Mouse (Mus musculus): ENCODE measurements around the gene Atp6v0c. TPM values are rescaled to one million over a fixed set of nuclear protein-coding genes. Genes with fewer than 3 reads are reported as not detected.

Atp6v0c gene
- polyA plus RNA-seq, 1 experiment from 2014 or later: 434 TPM

DNA sequence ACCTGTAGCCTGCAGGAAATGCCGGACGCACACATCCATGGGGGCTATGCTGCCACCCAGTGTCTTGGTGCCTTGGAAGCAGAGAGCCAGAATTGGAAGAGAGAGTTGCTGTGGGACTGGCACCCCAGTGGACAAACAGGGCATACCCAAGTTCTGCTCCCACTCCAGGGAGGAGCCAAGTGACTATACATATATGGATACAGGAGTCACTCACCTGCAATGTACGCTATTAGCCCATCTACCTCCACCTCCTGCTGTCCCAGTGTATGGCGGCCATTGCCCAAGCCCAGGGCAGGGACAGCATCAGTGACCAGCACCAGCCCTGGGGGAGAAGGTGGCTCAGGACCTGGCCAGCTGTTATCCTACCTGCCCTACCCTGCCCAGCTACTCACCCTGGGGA is 12.0 kb downstream of the Atp6v0c start:
- WGBS: 96% methylated on average over 4 of the region's 4 CpGs

GRCm38 (mm10) chr17:24157121-24157520 is 12.4 kb downstream of the Atp6v0c start:
- ATAC-seq (ENCODE audit: insufficient number of reproducible peaks, low FRiP score, low TSS enrichment, low read depth) (no peak), DNase-seq (ENCODE audit: low spot score) (no peak)
- Histone ChIP-seq H3K9ac (ENCODE audit: low read length) (no peak overlapping the region), H3K27me3 (ENCODE audit: control insufficient read depth, insufficient read depth, low read length) (no peaks in the 10 kb centered on the region), H3K36me3 (ENCODE audit: control insufficient read depth, insufficient read depth, low read length) (0 out of 2 replicates have a peak, but pooled peaks cover 2% of the 10 kb centered on the region), H3K4me3 (ENCODE audit: low read depth, low read length) (no peak overlapping the region), H3K4me1 (ENCODE audit: control insufficient read depth, insufficient read depth, low read length) (peaks cover 3% of the 10 kb centered on the region; the same call in 1 of the 2 replicates), H3K27ac (replicated peaks; ENCODE audit: low read depth, low read length) (no peak overlapping the region), H3K4me2 (ENCODE audit: low read depth, severe bottlenecking) (no peak overlapping the region), H3K9me3 (ENCODE audit: control insufficient read depth, low read length) (no peaks in the 10 kb centered on the region)
- WGBS: 95% methylated on average over 6 of the region's 6 CpGs

More for the DNA sequence above, 12.0 kb downstream of the Atp6v0c start:
- Histone ChIP-seq H3K27ac (replicated peaks; ENCODE audit: low read depth, low read length) (no peak overlapping the region), H3K27me3 (ENCODE audit: control insufficient read depth, insufficient read depth, low read length) (no peaks in the 10 kb centered on the region), H3K4me1 (ENCODE audit: control insufficient read depth, insufficient read depth, low read length) (peaks cover 1% of the 10 kb centered on the region), H3K9me3 (ENCODE audit: control insufficient read depth, low read length) (no peaks in the 10 kb centered on the region), H3K36me3 (ENCODE audit: control insufficient read depth, insufficient read depth, low read length) (0 out of 2 replicates have a peak, but pooled peaks cover 2% of the 10 kb centered on the region), H3K4me3 (ENCODE audit: low read depth, low read length) (no peak overlapping the region), H3K9ac (ENCODE audit: low read length) (no peak overlapping the region), H3K4me2 (ENCODE audit: low read depth, severe bottlenecking) (no peak overlapping the region)
- DNase-seq (ENCODE audit: low spot score): no peak
- no peak for ATAC-seq (ENCODE audit: insufficient number of reproducible peaks, low FRiP score, low TSS enrichment, low read depth)

DNA sequence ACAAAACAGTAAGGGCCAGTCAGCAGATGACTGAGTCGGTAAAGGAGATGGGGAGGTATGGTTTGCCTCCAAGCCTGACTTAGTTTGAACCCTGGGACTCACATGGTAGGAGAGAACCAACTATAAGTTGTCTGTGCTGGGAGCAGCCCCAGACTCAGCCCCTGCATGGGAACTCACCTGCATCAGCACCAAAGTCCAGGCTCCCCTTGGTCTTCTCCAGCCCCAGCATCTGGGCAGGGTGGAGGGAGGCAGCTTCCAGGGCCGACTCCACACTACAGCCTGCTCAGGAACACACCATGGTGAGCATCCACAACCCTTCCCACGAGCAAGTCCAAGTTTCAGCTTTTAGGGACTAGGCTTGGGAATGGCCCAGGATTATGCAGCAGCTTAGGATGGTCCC is 13.1 kb downstream of the Atp6v0c start:
- Histone ChIP-seq H3K9me3 (ENCODE audit: control insufficient read depth, low read length) (no peaks in the 10 kb centered on the region), H3K27me3 (ENCODE audit: control insufficient read depth, insufficient read depth, low read length) (no peaks in the 10 kb centered on the region), H3K27ac (replicated peaks; ENCODE audit: low read depth, low read length) (no peak overlapping the region), H3K9ac (ENCODE audit: low read length) (no peak overlapping the region), H3K36me3 (ENCODE audit: control insufficient read depth, insufficient read depth, low read length) (0 out of 2 replicates have a peak, but pooled peaks cover 2% of the 10 kb centered on the region), H3K4me3 (ENCODE audit: low read depth, low read length) (no peak overlapping the region), H3K4me1 (ENCODE audit: control insufficient read depth, insufficient read depth, low read length) (peaks cover 3% of the 10 kb centered on the region; the same call in 1 of the 2 replicates), H3K4me2 (ENCODE audit: low read depth, severe bottlenecking) (no peak overlapping the region)
- ATAC-seq (ENCODE audit: insufficient number of reproducible peaks, low FRiP score, low TSS enrichment, low read depth): no peak
- DNase-seq (ENCODE audit: low spot score): no peak
- 88% methylated on average over 3 of the region's 3 CpGs for whole genome bisulfite sequencing

DNA sequence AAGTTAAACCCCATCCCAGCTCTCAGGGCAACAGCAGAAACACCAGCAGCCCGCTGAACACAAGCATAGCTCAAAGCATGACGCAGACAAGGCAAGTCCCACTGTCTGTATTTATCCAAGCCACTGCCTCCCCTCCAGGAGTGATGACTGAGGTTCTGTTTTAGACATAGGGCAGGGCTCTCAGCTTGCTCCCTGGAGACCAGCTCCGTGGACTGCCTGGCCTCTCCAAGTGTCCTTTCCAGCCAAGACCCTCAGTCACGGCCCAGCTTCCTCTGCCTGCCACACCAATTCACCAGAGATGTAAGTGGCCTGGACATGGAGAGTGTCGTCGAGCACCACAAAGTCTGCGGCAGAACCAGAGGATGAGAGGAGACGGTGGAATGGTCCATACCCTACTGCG is 13.8 kb downstream of the Atp6v0c start:
- no peak overlapping the region for H3K4me2 ChIP-seq (ENCODE audit: low read depth, severe bottlenecking)
- H3K27me3 ChIP-seq (ENCODE audit: control insufficient read depth, insufficient read depth, low read length): no peaks in the 10 kb centered on the region
- H3K9ac ChIP-seq (ENCODE audit: low read length): no peak overlapping the region
- H3K9me3 ChIP-seq (ENCODE audit: control insufficient read depth, low read length): no peaks in the 10 kb centered on the region
- H3K27ac ChIP-seq (replicated peaks; ENCODE audit: low read depth, low read length): no peak overlapping the region
- DNase-seq (ENCODE audit: low spot score): no peak
- H3K36me3 ChIP-seq (ENCODE audit: control insufficient read depth, insufficient read depth, low read length): 0 out of 2 replicates have a peak, but pooled peaks cover 2% of the 10 kb centered on the region
- no peak for ATAC-seq (ENCODE audit: insufficient number of reproducible peaks, low FRiP score, low TSS enrichment, low read depth)
- H3K4me1 ChIP-seq (ENCODE audit: control insufficient read depth, insufficient read depth, low read length): peaks cover 3% of the 10 kb centered on the region; the same call in 1 of the 2 replicates
- 92% methylated on average over 9 of the region's 9 CpGs for WGBS
- no peak overlapping the region for H3K4me3 ChIP-seq (ENCODE audit: low read depth, low read length)

- H3K9me3 ChIP-seq (ENCODE audit: control insufficient read depth, low read length): no peaks in the 10 kb centered on the region
- H3K9ac ChIP-seq (ENCODE audit: low read length): no peak overlapping the region
- no peak overlapping the region for H3K4me2 ChIP-seq (ENCODE audit: low read depth, severe bottlenecking)
- H3K27ac ChIP-seq (replicated peaks; ENCODE audit: low read depth, low read length): no peak overlapping the region
- 74% methylated on average over 3 of the region's 3 CpGs for WGBS
- H3K4me3 ChIP-seq (ENCODE audit: low read depth, low read length): no peak overlapping the region
- no peak for ATAC-seq (ENCODE audit: insufficient number of reproducible peaks, low FRiP score, low TSS enrichment, low read depth)
- 0 out of 2 replicates have a peak, but pooled peaks cover 2% of the 10 kb centered on the region for H3K36me3 ChIP-seq (ENCODE audit: control insufficient read depth, insufficient read depth, low read length)
- peaks cover 3% of the 10 kb centered on the region; the same call in 1 of the 2 replicates for H3K4me1 ChIP-seq (ENCODE audit: control insufficient read depth, insufficient read depth, low read length)
- no peaks in the 10 kb centered on the region for H3K27me3 ChIP-seq (ENCODE audit: control insufficient read depth, insufficient read depth, low read length)
- DNase-seq (ENCODE audit: low spot score): no peak
Observed at GRCm38 (mm10) chr17:24154463-24154862, 15.0 kb downstream of the Atp6v0c start.

DNA sequence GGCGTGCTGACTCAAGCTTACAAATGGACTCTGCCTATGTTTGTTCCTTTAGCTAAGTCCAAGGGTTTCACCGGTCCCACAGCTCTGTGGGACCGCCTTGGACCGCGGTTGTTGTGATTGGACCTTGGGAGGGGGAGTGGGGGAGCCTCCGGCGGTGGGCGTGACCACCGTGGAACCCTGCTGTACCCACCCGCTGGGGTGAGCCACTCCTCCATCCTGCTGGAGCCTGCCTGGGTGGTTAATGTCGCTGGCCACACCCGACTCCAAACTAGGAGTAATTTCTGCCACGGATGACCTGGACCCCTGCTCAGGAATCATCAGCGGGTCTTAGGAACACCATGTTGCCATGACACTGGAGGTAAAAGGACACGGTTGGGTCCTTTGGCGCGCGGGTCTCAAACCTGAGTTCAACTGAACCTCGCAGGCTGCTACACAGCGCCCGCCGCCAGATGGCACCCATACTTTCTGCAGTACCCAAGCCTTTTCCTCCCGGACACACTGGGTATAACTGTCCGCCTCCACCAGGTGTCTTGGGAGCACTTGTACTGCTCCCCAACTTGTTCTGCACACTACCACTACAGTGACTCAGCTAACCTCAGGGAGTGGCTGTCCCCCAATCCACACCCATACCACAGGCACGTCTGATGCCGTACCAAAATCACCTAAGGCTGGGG is 17.5 kb downstream of the Atp6v0c start:
- Histone ChIP-seq H3K9ac (ENCODE audit: low read length) (peak overlapping the region; percentile 3; the same call in 1 of the 2 replicates), H3K4me3 (ENCODE audit: low read depth, low read length) (peak overlapping the region; percentile 32), H3K27ac (replicated peaks; ENCODE audit: low read depth, low read length) (no peak overlapping the region), H3K27me3 (ENCODE audit: control insufficient read depth, insufficient read depth, low read length) (no peaks in the 10 kb centered on the region), H3K4me2 (ENCODE audit: low read depth, severe bottlenecking) (peak overlapping the region; percentile 67), H3K4me1 (ENCODE audit: control insufficient read depth, insufficient read depth, low read length) (peaks cover 3% of the 10 kb centered on the region; the same call in 1 of the 2 replicates), H3K9me3 (ENCODE audit: control insufficient read depth, low read length) (no peaks in the 10 kb centered on the region), H3K36me3 (ENCODE audit: control insufficient read depth, insufficient read depth, low read length) (no peaks in the 10 kb centered on the region)
- ATAC-seq (ENCODE audit: insufficient number of reproducible peaks, low FRiP score, low TSS enrichment, low read depth): peak; percentile 83
- WGBS: 1% methylated on average over 26 of the region's 26 CpGs
- peak; percentile 89 for DNase-seq (ENCODE audit: low spot score)

DNA sequence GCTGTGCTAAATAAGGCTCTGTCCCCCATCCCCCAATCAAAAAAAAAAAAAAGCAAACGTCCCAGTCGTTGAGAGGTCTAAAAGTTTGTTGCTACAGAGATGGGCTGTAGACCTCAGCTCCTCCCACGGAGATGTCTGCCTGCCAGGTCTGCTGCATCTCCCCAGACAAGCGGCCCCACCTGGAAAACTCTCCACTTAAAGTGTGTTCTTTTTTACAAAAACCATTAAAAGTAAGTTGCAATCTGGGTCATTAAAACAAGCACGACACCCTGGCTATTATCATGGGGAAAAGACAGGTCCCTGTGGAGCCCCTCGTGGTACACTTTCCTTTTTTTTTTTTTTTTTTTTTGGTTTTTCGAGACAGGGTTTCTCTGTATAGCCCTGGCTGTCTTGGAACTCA is 18.1 kb downstream of the Atp6v0c start:
- WGBS: 14% methylated on average over 7 of the region's 7 CpGs
- no peak for DNase-seq (ENCODE audit: low spot score)

DNA sequence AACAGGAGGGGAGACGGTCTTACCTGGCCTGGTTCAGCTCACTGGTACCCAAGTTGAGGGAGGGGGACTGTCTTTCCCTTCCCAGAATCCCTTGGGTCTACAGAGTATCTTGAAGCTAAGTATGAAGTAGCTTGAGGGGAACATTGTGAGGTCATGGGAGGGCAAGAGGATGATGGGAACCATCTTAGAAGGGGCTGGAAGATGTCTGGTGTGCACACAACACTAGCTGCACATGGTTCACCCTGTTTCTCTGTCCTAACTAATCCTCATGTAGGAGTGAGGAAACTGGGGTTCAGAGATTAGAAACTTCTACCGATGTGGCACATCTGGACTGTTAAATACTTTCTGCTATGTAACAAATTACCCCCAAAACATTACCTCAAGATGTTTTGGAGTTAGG is 18.7 kb downstream of the Atp6v0c start, which contains the start of gene Pdpk1:
Gene Pdpk1, minus strand, starts transcription at position 101 of the 400 bp plus-strand sequence.
- Histone ChIP-seq H3K4me3 (ENCODE audit: low read depth, low read length) (peak within 1 kb of the TSS; percentile 32), H3K27ac (replicated peaks; ENCODE audit: low read depth, low read length) (no peak within 1 kb of the TSS), H3K4me2 (ENCODE audit: low read depth, severe bottlenecking) (peak within 1 kb of the TSS; percentile 67), H3K9me3 (ENCODE audit: control insufficient read depth, low read length) (no peaks in the 10 kb centered on the region), H3K36me3 (ENCODE audit: control insufficient read depth, insufficient read depth, low read length) (no peaks in the 10 kb centered on the region), H3K27me3 (ENCODE audit: control insufficient read depth, insufficient read depth, low read length) (no peaks in the 10 kb centered on the region), H3K9ac (ENCODE audit: low read length) (0 out of 2 replicates have a peak within 1 kb of the TSS, but pooled peaks have one; percentile 3), H3K4me1 (ENCODE audit: control insufficient read depth, insufficient read depth, low read length) (peaks cover 3% of the 10 kb centered on the region; the same call in 1 of the 2 replicates)
- ATAC-seq (ENCODE audit: insufficient number of reproducible peaks, low FRiP score, low TSS enrichment, low read depth) (no peak), DNase-seq (ENCODE audit: low spot score) (no peak)
- 84% methylated on average over 2 of the region's 2 CpGs for WGBS

More for the DNA sequence above, 18.1 kb downstream of the Atp6v0c start:
- H3K27ac ChIP-seq (replicated peaks; ENCODE audit: low read depth, low read length): no peak overlapping the region
- ATAC-seq (ENCODE audit: insufficient number of reproducible peaks, low FRiP score, low TSS enrichment, low read depth): no peak
- no peaks in the 10 kb centered on the region for H3K27me3 ChIP-seq (ENCODE audit: control insufficient read depth, insufficient read depth, low read length)
- peak overlapping the region; percentile 67 for H3K4me2 ChIP-seq (ENCODE audit: low read depth, severe bottlenecking)
- peaks cover 3% of the 10 kb centered on the region; the same call in 1 of the 2 replicates for H3K4me1 ChIP-seq (ENCODE audit: control insufficient read depth, insufficient read depth, low read length)
- H3K36me3 ChIP-seq (ENCODE audit: control insufficient read depth, insufficient read depth, low read length): no peaks in the 10 kb centered on the region
- H3K9me3 ChIP-seq (ENCODE audit: control insufficient read depth, low read length): no peaks in the 10 kb centered on the region
- H3K4me3 ChIP-seq (ENCODE audit: low read depth, low read length): peak overlapping the region; percentile 32
- no peak overlapping the region for H3K9ac ChIP-seq (ENCODE audit: low read length)
